Mouse (Mus musculus) right cerebral cortex, postnatal 4 days (tissue): ENCODE measurements at regions not wholly inside any gene's neighbourhood (a gene's known extent, or its start where the extent isn't known, plus 50 kb on each side); places are given as distances from the start of the nearest gene placed in this dataset.

Experiments used
- DNase-seq: peaks from one replicate; pipeline ENCODE4 v3.0.0-alpha.2; 2022

- no peak for DNase-seq
Measured at GRCm38 (mm10) chr14:76188105-76188645, 77.5 kb downstream of the Nufip1 start.

GRCm38 (mm10) chr14:76195324-76195723 lies 84.6 kb downstream of the Nufip1 start:
- DNase-seq, result no peak

GRCm38 (mm10) chr14:76197357-76197756 lies 86.7 kb downstream of the Nufip1 start:
- no peak for DNase-seq

- DNase-seq, result no peak
Measured at GRCm38 (mm10) chr14:76198406-76198805, 87.7 kb downstream of the Nufip1 start.

- DNase-seq, result no peak
Measured at GRCm38 (mm10) chr14:76202595-76202994, 91.9 kb downstream of the Nufip1 start.

- no peak for DNase-seq
Measured at GRCm38 (mm10) chr14:76203135-76203534, 92.4 kb downstream of the Nufip1 start.

- no peak for DNase-seq
Measured at GRCm38 (mm10) chr14:76216446-76217177, 105.9 kb downstream of the Nufip1 start.

- DNase-seq, result no peak
Measured at GRCm38 (mm10) chr14:76217178-76217500, 106.4 kb downstream of the Nufip1 start.

- DNase-seq, result no peak
Measured at GRCm38 (mm10) chr14:76217571-76218256, 107.0 kb downstream of the Nufip1 start.

- DNase-seq, result no peak
Measured at GRCm38 (mm10) chr14:76220952-76221351, 110.3 kb downstream of the Nufip1 start.

GRCm38 (mm10) chr14:76221617-76222319 lies 111.1 kb downstream of the Nufip1 start:
- DNase-seq, result no peak

- DNase-seq, result no peak
Measured at GRCm38 (mm10) chr14:76222320-76222626, 111.6 kb downstream of the Nufip1 start.

- no peak for DNase-seq
Measured at GRCm38 (mm10) chr14:76223036-76223650, 112.5 kb downstream of the Nufip1 start.

GRCm38 (mm10) chr14:76223903-76224302 lies 113.2 kb downstream of the Nufip1 start:
- no peak for DNase-seq

- DNase-seq, result no peak
Measured at GRCm38 (mm10) chr14:76225532-76225931, 114.8 kb downstream of the Nufip1 start.

GRCm38 (mm10) chr14:76226621-76227297 lies 116.1 kb downstream of the Nufip1 start:
- DNase-seq, result no peak

- no peak for DNase-seq
Measured at GRCm38 (mm10) chr14:76228968-76229555, 118.4 kb downstream of the Nufip1 start.

GRCm38 (mm10) chr14:76239856-76240493 lies 129.3 kb downstream of the Nufip1 start:
- no peak for DNase-seq

- DNase-seq, result no peak
Measured at GRCm38 (mm10) chr14:76243581-76244337, 133.1 kb downstream of the Nufip1 start.

GRCm38 (mm10) chr14:76244338-76245062 lies 133.8 kb downstream of the Nufip1 start:
- DNase-seq, result no peak

GRCm38 (mm10) chr14:76245063-76245396 lies 134.3 kb downstream of the Nufip1 start:
- DNase-seq, result no peak
